Mouse (Mus musculus): ENCODE measurements around the gene Phactr4.

DNA sequence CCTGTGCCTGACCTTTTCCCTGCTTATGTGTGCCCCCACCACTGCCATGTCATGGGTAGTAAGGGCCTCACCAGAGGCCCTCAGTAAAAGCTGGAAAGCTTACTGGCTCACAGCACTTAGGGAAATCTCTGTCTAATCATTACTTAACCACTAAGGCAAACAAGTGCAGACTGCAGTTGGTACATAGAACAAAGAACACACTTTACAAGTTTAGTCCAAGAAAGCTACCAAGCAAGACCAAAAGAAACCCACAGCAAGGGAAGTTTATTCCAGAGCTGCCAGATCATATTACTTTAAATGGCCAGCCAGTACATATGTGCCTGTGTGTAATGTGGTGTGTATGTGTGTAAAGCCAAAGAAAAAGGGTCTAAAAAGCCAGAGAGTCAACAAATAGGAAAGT is 6.3 kb downstream of the Phactr4 start:
- TF ChIP-seq CTCF (IDR thresholded peaks at IDR 0.05; ENCODE audit: control insufficient read depth, insufficient read depth, insufficient read length) = no peak
- TF ChIP-seq MAX (IDR thresholded peaks at IDR 0.05) = no peak
- no peak for TF ChIP-seq USF1 (IDR thresholded peaks at IDR 0.05; ENCODE audit: low read depth)
